In the genomic region with DNA sequence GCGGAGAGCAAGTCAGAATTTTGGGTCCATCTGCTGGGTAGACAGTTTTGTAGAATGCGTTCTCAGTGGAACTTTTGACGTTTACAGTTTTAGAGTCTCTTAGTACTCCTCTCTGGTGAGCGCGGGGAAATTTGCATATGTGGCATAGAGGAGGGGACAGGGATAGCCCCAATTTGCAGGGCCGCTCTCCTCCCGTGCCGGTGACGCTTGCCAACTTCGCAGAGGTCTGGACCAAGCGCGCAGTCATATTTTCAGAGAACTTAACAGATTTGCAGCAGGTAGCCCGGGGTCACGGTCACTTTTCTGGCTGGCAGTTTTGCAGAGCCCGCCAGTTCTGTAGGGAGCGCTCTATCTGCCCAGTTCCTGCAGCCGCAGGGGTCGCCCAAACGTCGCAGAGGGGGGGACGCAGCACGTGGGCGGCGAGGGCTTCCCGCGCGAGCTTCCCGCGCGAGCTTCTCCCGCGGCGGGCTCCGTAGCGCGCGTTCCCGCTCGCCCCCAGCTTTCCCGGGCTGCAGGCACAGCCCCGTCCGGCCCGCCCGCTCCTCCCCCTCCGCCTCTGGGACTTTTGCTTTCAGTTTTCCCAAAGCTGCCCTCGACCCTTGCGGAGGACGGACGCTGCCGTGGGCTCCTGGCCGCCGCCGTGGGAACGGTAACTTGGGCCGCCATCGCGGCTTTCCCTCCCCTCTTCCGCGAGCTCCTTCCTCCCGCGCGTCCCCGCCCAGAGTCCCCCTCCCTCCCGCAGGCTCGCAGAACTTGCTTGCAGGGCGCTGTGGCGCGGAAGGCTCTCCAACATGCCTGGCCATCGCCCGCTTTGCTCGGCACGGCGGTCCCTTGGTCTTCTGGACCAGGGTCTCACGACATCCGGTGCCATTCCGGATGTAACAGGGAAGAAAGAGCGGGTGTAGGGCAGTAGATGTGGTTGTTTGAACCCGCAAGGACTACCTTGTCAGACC, we compare ENCODE assay signal across 8 mouse cellular contexts. TPM values are rescaled to one million over a fixed set of nuclear protein-coding genes. Genes with fewer than 3 reads are reported as not detected.
DNase-seq lines count a peak whose midpoint lies in the region; ATAC-seq and TF ChIP-seq lines count a peak whose summit lies in the region.

A gene (plus strand): TSS at position 461 of the 953 bp plus-strand sequence.

- peak; percentile 84 for ATAC-seq in hindbrain, postnatal 0 days
- ATAC-seq in limb, embryonic 12.5 days (ENCODE audit: insufficient number of reproducible peaks, insufficient read depth, low FRiP score, low TSS enrichment, low read depth) = peak; percentile 22; the same call in 1 of the 2 replicates
- ATAC-seq in midbrain, embryonic 13.5 days = peak; percentile 71

- peak within 1 kb of the TSS; percentile 67 for H3K4me3 ChIP-seq in hindbrain, postnatal 0 days (ENCODE audit: low read length)
- peak within 1 kb of the TSS; percentile 60 for H3K4me3 ChIP-seq in limb, embryonic 12.5 days (replicated peaks)
- peak within 1 kb of the TSS; percentile 55 for H3K4me3 ChIP-seq in midbrain, embryonic 13.5 days (replicated peaks)

- peaks cover 16% of the 10 kb centered on the region for H3K4me1 ChIP-seq in hindbrain, postnatal 0 days (ENCODE audit: insufficient read depth, low read length)
- peaks cover 29% of the 10 kb centered on the region for H3K4me1 ChIP-seq in limb, embryonic 12.5 days (replicated peaks)
- peaks cover 20% of the 10 kb centered on the region for H3K4me1 ChIP-seq in midbrain, embryonic 13.5 days (replicated peaks)

- 0 out of 2 replicates have a peak, but pooled peaks have one; percentile 13 for TF ChIP-seq CTCF in hindbrain, postnatal 0 days (IDR thresholded peaks at IDR 0.05; ENCODE audit: low read depth)

- peak within 1 kb of the TSS; percentile 76 for H3K27ac ChIP-seq in hindbrain, postnatal 0 days
- H3K27ac ChIP-seq in limb, embryonic 12.5 days = peak within 1 kb of the TSS; percentile 88
- peak within 1 kb of the TSS; percentile 36; the same call in 1 of the 2 replicates for H3K27ac ChIP-seq in midbrain, embryonic 13.5 days

- 0 out of 2 replicates have a peak, but pooled peaks cover 21% of the 10 kb centered on the region for H3K27me3 ChIP-seq in hindbrain, postnatal 0 days (ENCODE audit: insufficient read depth, low read length)
- peaks cover 18% of the 10 kb centered on the region for H3K27me3 ChIP-seq in limb, embryonic 12.5 days
- peaks cover 36% of the 10 kb centered on the region for H3K27me3 ChIP-seq in midbrain, embryonic 13.5 days

- DNase-seq in cerebellum, adult 18-20 months = peak; percentile 13 to 27
- DNase-seq in cerebellum, adult 9-11 months = no peak
- DNase-seq in cerebellum, postnatal 4 days (ENCODE audit: low spot score in 2 of 2) = peak; percentile 38 to 50
- DNase-seq in gastrocnemius, postnatal 10 days = peak; percentile 76
- peak; percentile 79 for DNase-seq in hindbrain, postnatal 0 days (ENCODE audit: low spot score)
- peak; percentile 54 for DNase-seq in spleen, adult 12 weeks (ENCODE audit: low spot score)

- peak within 1 kb of the TSS; percentile 72 for H3K9ac ChIP-seq in hindbrain, postnatal 0 days (replicated peaks; ENCODE audit: low read length)
- H3K9ac ChIP-seq in limb, embryonic 12.5 days (replicated peaks) = peak within 1 kb of the TSS; percentile 80
- H3K9ac ChIP-seq in midbrain, embryonic 13.5 days (replicated peaks) = peak within 1 kb of the TSS; percentile 73

- H3K4me2 ChIP-seq in hindbrain, postnatal 0 days (ENCODE audit: low read depth, low read length) = peak within 1 kb of the TSS; percentile 87
- peak within 1 kb of the TSS; percentile 84 for H3K4me2 ChIP-seq in limb, embryonic 12.5 days
- H3K4me2 ChIP-seq in midbrain, embryonic 13.5 days (replicated peaks) = peak within 1 kb of the TSS; percentile 91

- no peaks in the 10 kb centered on the region for H3K36me3 ChIP-seq in hindbrain, postnatal 0 days (ENCODE audit: insufficient read depth, low read length)
- no peaks in the 10 kb centered on the region for H3K36me3 ChIP-seq in limb, embryonic 12.5 days
- no peaks in the 10 kb centered on the region for H3K36me3 ChIP-seq in midbrain, embryonic 13.5 days

- H3K9me3 ChIP-seq in hindbrain, postnatal 0 days (ENCODE audit: low read length) = no peaks in the 10 kb centered on the region
- no peaks in the 10 kb centered on the region for H3K9me3 ChIP-seq in limb, embryonic 12.5 days
- no peaks in the 10 kb centered on the region for H3K9me3 ChIP-seq in midbrain, embryonic 13.5 days

- 1% methylated on average over 76 of the region's 78 CpGs for WGBS in hindbrain, postnatal 0 days
- 2% methylated on average over 74 of the region's 78 CpGs for WGBS in limb, embryonic 12.5 days
- WGBS in midbrain, embryonic 13.5 days = 1% methylated on average over 67 of the region's 78 CpGs

RNA-seq across cellular contexts. Expression of the gene that starts here (rescaled TPM):
- 10 to 100 TPM in 1 of 2 experiments, 1 to 10 TPM in 1; 9.9 to 12.9 TPM for total RNA-seq in gastrocnemius, postnatal 10 days (2021)
- total RNA-seq in hindbrain, postnatal 0 days (2014; rRNA removed) = 17.6 and 22.4 TPM in 2 replicates
- 28.1 and 28.5 TPM in 2 replicates for polyA plus RNA-seq in hindbrain, postnatal 0 days (2015; fragmentation: Nextera tagmentation; extraction: Ambion mirVana)
- 29.8 and 31.5 TPM in 2 replicates for polyA plus RNA-seq in limb, embryonic 12.5 days (2016; fragmentation: Nextera tagmentation; extraction: Ambion mirVana)
- 13.0 and 14.8 TPM in 2 replicates for polyA plus RNA-seq in midbrain, embryonic 13.5 days (2015; fragmentation: Nextera tagmentation; extraction: Ambion mirVana)

Comparison
In these comparisons a context has a peak if more than half of its experiments do, and no peak if none do; other contexts are left out.
1. ATAC-seq: peak in every context shown above with its lines; median percentile 84 in hindbrain, postnatal 0 days; 71 in midbrain, embryonic 13.5 days; 22 in limb, embryonic 12.5 days.
2. H3K27ac ChIP-seq: peak in every context shown above with its lines; median percentile 88 in limb, embryonic 12.5 days; 76 in hindbrain, postnatal 0 days; 36 in midbrain, embryonic 13.5 days.